Mouse (Mus musculus) embryo, embryonic 10.5 days (tissue): ENCODE measurements at regions not wholly inside any gene's neighbourhood (a gene's known extent, or its start where the extent isn't known, plus 50 kb on each side); places are given as distances from the start of the nearest gene placed in this dataset.
"Not testable (repeated sequence)": the region's sequence is repeated elsewhere in the genome, so short reads cannot be mapped to it uniquely, and the experiment has no call there.

Experiments used
- DNase-seq: peaks from one replicate; pipeline ENCODE4 v3.0.0-alpha.2; 2015; ENCODE audit warnings: low spot score

DNA sequence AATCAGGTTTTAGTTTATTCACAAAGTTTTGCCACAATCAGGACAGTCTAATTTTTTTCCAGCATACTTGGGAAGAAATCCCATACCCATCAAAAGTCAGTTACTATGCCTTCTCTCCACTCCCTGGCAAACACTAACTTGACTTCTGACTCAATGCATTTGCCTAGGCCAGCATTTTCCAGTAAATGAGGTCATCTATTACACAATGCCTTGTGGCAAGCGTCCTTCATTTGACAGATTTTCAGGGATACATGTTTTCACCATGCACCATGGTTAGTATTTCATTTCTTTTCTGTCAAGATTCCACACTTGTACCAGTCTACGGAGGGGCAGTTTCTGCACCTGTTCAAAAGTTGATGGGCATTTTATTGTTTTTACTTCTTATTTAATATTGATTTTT is 88.4 kb upstream of the Slc2a12 start:
- not testable (repeated sequence) for DNase-seq

DNA sequence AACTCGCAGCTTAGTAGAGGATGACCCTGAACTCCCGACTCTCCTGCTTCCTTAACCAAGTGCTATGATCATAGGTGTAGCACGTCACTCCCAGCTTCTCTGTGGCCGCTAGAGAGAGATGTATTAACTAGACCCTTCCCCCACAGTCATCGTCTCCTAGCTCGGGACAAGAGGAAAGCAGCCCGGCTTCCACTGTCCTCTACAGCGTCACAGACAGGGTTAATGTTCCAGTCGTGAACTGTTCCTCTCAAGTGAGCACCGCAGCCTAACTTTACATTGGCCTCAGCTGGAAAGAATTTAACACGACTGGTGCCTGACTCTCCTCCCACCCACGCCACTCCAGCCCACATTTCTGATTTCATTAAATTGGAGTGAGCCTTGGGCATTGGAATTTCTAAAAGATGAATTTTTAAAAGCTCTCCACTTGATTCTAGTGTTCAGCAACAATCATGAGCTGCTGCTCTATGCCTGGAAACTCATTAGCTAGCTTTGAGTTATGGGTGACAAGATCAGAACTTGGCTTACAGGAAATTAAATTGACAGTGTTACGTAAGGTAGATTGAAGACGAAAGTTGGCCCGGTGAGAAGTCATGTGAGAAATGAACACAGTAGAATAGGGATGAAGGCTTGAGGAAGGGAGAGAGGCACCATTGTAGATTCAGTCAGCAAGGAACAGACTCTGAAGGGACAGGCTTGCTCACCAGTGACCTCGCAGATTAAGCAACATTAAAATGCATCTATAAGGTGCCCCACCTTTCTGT is 75.4 kb upstream of the Slc2a12 start:
- DNase-seq = not testable (repeated sequence)

DNA sequence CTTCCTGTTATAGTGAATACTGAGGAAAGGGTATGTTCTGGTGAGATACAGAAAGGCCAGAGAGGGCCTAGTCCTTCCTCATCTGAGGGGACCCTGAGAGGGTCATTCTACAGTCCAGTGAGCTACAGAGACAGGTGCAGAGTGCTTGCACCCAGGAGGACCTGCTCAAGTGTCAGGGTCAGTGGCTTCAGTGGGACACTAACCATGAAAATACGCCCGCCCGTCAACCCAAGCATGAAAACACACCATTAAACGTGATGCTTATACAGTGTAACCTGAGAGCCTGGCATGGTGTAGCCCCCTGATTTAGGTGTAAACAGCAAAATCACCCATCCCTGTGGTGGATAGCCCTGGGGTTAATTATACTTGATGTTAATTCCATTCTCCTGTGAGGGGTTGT is 70.8 kb upstream of the Slc2a12 start:
- not testable (repeated sequence) for DNase-seq

DNA sequence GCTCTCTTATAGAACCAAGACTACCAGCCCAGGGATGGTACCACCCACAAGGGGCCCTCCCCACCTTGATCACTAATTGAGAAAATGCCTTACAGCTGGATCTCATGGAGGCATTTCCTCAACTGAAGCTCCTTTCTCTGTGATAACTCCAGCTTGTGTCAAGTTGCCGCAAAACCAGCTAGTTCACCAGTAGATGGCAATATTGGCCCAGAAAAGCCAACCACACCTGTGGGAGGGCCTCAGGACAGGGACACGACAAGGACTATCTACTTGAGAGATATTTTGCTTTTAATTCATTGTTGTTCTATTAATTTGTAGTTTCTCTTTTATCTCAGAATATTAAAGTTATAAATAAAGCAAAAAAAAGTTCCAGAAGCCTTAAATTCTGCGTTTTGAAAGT is 65.4 kb upstream of the Slc2a12 start:
- peak; percentile 79 for DNase-seq

DNA sequence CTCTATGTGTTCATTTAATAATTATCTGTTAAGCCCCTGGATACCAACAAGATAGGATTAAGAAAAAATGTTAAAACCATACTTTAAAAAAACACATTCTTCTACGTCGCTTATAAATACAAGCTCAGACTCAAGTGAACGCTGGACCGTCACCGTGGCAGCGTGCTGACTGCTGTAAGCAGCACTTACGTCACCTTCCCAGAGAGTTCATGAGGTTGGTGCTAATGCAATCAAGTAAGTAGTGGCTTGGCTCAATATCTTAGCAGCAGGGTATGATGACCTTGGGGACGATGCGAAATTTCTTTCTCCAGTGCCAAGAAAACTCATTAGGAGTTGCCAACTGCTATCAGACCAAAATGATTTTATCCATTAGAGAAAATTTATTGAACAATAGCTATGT is 63.5 kb upstream of the Slc2a12 start:
- DNase-seq = not testable (repeated sequence)

DNA sequence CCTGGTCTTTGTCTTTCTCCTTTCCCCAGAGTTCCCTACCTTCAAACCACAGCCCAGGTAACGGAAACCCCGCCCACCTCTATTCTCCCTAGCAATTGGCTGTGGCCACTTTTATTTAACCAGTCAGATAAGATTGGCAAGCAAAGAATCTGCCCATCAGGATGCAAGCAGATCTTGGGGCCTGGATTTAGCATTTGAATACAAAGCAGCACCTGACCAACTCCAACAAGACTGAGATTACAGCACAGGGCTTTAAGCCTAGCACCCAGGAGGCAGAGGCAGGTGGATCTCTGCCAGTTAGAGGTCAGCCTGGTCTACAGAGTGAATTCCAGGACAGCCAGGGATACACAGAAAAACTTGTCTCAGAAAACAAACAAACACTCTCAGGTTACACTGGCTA is 61.5 kb upstream of the Slc2a12 start:
- not testable (repeated sequence) for DNase-seq

DNA sequence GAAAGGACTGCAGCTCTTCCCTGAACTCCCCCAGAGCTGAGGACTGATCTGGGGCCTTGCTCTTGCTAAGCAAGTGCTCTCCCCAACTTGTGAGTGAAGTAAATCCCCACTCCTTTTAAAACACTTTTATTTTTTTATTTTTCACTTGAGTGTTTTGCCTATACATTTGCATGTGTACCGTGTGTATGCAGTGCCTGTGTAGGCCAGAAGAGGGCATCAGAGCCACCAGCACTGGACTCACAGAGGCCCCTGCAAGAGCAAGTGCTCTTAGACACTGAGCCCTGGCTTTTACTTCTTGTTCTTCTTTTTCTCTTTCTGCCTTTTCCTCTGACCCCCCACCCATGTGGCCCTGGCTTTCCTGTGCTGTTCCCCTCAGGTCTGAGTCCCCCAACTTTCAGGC is 56.2 kb upstream of the Slc2a12 start:
- DNase-seq = not testable (repeated sequence)

DNA sequence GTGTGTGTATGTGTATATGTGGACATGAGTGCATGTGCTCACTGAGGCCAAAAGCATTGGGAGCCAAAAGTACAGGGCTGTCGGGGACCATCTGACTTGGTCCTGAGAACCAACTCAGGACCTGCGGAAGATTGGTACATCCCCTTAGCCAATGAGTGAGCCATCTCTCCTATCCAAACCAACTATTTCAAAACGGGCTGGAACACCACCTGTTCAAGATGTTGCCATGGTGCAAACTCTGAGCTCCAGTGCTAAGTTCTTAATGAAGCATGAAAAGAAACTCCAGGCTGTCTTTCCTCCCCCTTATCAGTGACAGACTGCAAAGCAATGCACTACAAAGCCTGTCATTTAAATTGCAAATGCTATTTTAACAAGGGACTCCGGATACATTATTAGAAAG is 53.1 kb upstream of the Slc2a12 start:
- not testable (repeated sequence) for DNase-seq

DNA sequence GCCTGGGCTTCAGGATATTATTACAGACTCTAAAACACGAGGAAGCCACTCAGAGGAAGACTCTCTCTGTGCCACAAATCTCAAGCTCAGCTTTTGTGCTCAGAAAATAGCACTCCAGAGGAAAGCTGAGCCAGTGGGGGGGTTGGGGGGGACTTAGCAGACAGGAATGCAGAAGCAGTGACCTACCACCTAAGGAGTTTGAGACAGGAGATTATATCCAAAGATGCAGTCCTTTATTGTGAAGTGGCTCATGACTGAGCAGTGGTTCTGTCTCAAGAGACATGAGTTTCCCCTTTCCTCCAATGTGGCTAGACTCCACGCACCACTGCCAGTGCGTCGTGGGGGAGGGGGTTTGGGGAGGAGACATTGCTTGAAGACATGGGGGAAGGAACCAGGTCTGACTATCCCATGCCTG is 52.6 kb upstream of the Slc2a12 start:
- not testable (repeated sequence) for DNase-seq

DNA sequence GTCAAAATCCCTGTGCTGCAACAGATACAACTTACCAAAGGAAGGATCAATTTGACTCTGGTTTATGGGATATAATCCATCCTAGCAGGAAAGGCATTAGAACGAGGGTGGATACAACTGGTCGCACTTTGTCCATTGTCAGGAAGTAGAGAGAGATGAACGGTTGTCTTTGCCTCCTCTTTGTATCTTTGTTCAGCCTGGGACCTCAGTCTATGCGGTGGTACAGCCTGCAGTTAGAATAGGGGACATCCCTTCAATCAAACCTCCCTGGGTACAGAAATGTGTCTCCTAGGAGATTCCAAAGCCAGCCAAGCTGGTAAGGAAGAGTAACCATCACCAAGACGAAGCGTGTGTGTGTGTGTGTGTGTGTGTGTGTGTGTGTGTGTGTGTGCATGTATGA is 52.1 kb upstream of the Slc2a12 start:
- not testable (repeated sequence) for DNase-seq
